Mouse (Mus musculus) WW6 (cell line): ENCODE measurements around the gene Jph2.

Experiments
- DNase-seq: peaks from one replicate; pipeline ENCODE4 v3.0.0-alpha.2; 2013; ENCODE audit warnings: low read depth, low spot score

The Jph2 gene

GRCm38 (mm10) chr2:163397905-163398304, at the start of gene Jph2:
TSS of gene Jph2 (minus strand) at chr2:163397993.
- no peak for DNase-seq

GRCm38 (mm10) chr2:163447375-163447774, 49.6 kb upstream of the Jph2 start:
- DNase-seq, result no peak

GRCm38 (mm10) chr2:163444017-163444416, 46.2 kb upstream of the Jph2 start:
- DNase-seq, result no peak

- no peak for DNase-seq
Observed at GRCm38 (mm10) chr2:163443543-163443942, 45.8 kb upstream of the Jph2 start.

GRCm38 (mm10) chr2:163439488-163439887, 41.7 kb upstream of the Jph2 start:
- no peak for DNase-seq

GRCm38 (mm10) chr2:163438619-163439451, 41.0 kb upstream of the Jph2 start:
- DNase-seq, result no peak

GRCm38 (mm10) chr2:163438246-163438618, 40.4 kb upstream of the Jph2 start, which contains the start of gene Gdap1l1:
TSS of gene Gdap1l1 (plus strand) at chr2:163438476.
- no peak for DNase-seq

- DNase-seq, result no peak
Observed at GRCm38 (mm10) chr2:163437800-163438199, 40.0 kb upstream of the Jph2 start.

GRCm38 (mm10) chr2:163433971-163434370, 36.2 kb upstream of the Jph2 start:
- DNase-seq, result no peak

GRCm38 (mm10) chr2:163431289-163431688, 33.5 kb upstream of the Jph2 start:
- DNase-seq, result no peak

- no peak for DNase-seq
Observed at GRCm38 (mm10) chr2:163428346-163429011, 30.7 kb upstream of the Jph2 start.

- no peak for DNase-seq
Observed at GRCm38 (mm10) chr2:163424597-163424996, 26.8 kb upstream of the Jph2 start, which contains the start of gene Oser1. TSS of gene Oser1 (minus strand) at chr2:163424697.

GRCm38 (mm10) chr2:163422895-163423660, 25.3 kb upstream of the Jph2 start:
- no peak for DNase-seq

GRCm38 (mm10) chr2:163420366-163420886, 22.6 kb upstream of the Jph2 start:
- DNase-seq, result no peak

- DNase-seq, result peak; percentile 91
Observed at GRCm38 (mm10) chr2:163419346-163420045, 21.7 kb upstream of the Jph2 start.

GRCm38 (mm10) chr2:163418841-163419345, 21.1 kb upstream of the Jph2 start:
- no peak for DNase-seq

GRCm38 (mm10) chr2:163417830-163418229, 20.0 kb upstream of the Jph2 start:
- no peak for DNase-seq

GRCm38 (mm10) chr2:163417026-163417425, 19.2 kb upstream of the Jph2 start:
- no peak for DNase-seq

GRCm38 (mm10) chr2:163412846-163413590, 15.2 kb upstream of the Jph2 start:
- no peak for DNase-seq

- no peak for DNase-seq
Observed at GRCm38 (mm10) chr2:163412419-163412818, 14.6 kb upstream of the Jph2 start.
